Mouse (Mus musculus) forebrain, embryonic 12.5 days (tissue): ENCODE measurements around the gene Pole2. TPM values are rescaled to one million over a fixed set of nuclear protein-coding genes. Genes with fewer than 3 reads are reported as not detected.

Experiments used
- ATAC-seq: fragments of 200-750 bp; cut with Nextera tagmentation; 2 replicates; pipeline ENCODE4 v1.8.0; 2017; ENCODE audit warnings: moderate TSS enrichment; ENCODE audit not compliant: low FRiP score
- H3K27ac ChIP-seq: fragments of 300-500 bp; sonication (generic); 2 replicates; pipeline ENCODE4 v1.5.1; 2016; ENCODE audit warnings: mild to moderate bottlenecking
- H3K27me3 ChIP-seq: fragments of 300-500 bp; sonication (generic); 2 replicates; pipeline ENCODE4 v1.6.1; 2016; ENCODE audit warnings: mild to moderate bottlenecking
- H3K36me3 ChIP-seq: fragments of 300-500 bp; sonication (generic); replicated peaks from 2 replicates; pipeline ENCODE4 v1.6.1; 2016; ENCODE audit warnings: mild to moderate bottlenecking
- H3K4me1 ChIP-seq: fragments of 300-500 bp; sonication (generic); 2 replicates; pipeline ENCODE4 v1.6.1; 2016
- H3K4me2 ChIP-seq: fragments of 300-500 bp; sonication (generic); 2 replicates; pipeline ENCODE4 v1.6.1; 2016; ENCODE audit warnings: mild to moderate bottlenecking, moderate library complexity
- H3K4me3 ChIP-seq: fragments of 300-500 bp; sonication (generic); replicated peaks from 2 replicates; pipeline ENCODE4 v1.5.1; 2016; ENCODE audit warnings: mild to moderate bottlenecking
- H3K9ac ChIP-seq: fragments of 300-500 bp; sonication (generic); 2 replicates; pipeline ENCODE4 v1.6.1; 2016; ENCODE audit warnings: mild to moderate bottlenecking
- H3K9me3 ChIP-seq: fragments of 300-500 bp; sonication (generic); 2 replicates; pipeline ENCODE4 v1.6.1; 2016
- WGBS: fragments of 180-500 bp; shearing (Covaris S2); methylation state at CpG from one replicate; pipeline ENCODE4 v1.1.7; 2016; 5-methylcytosine and 5-hydroxymethylcytosine counted together
- polyA plus RNA-seq: library from polyadenylated mRNA; unstranded; fragments of >200 nt; fragmentation: Nextera tagmentation; extraction: Ambion mirVana; gene quantifications from 2 replicates; pipeline ENCODE4 v1.2.1, GENCODE M21; 2016

Gene Pole2
- 26.3 and 27.1 TPM in 2 replicates for polyA plus RNA-seq

- under 1% methylated on average over 37 of the region's 37 CpGs for WGBS
Measured at GRCm38 (mm10) chr12:69227776-69228466, at the start of gene Pole2. Gene Pole2, minus strand, starts transcription at chr12:69228195.

GRCm38 (mm10) chr12:69268956-69269355 is 41.0 kb upstream of the Pole2 start:
- 72% methylated on average over 2 of the region's 2 CpGs for WGBS
- H3K9ac ChIP-seq = no peak overlapping the region
- no peak for ATAC-seq

More at GRCm38 (mm10) chr12:69227776-69228466, at the start of gene Pole2:
- no peaks in the 10 kb centered on the region for H3K27me3 ChIP-seq
- peak; percentile 95 for ATAC-seq
- H3K9ac ChIP-seq = peak within 1 kb of the TSS; percentile 55
- no peaks in the 10 kb centered on the region for H3K9me3 ChIP-seq
- H3K4me2 ChIP-seq = peak within 1 kb of the TSS; percentile 57
- H3K27ac ChIP-seq = peak within 1 kb of the TSS; percentile 65
- H3K4me3 ChIP-seq = peak within 1 kb of the TSS; percentile 66
- peaks cover 7% of the 10 kb centered on the region; the same call in 1 of the 2 replicates for H3K36me3 ChIP-seq
- 0 out of 2 replicates have a peak, but pooled peaks cover 5% of the 10 kb centered on the region for H3K4me1 ChIP-seq

DNA sequence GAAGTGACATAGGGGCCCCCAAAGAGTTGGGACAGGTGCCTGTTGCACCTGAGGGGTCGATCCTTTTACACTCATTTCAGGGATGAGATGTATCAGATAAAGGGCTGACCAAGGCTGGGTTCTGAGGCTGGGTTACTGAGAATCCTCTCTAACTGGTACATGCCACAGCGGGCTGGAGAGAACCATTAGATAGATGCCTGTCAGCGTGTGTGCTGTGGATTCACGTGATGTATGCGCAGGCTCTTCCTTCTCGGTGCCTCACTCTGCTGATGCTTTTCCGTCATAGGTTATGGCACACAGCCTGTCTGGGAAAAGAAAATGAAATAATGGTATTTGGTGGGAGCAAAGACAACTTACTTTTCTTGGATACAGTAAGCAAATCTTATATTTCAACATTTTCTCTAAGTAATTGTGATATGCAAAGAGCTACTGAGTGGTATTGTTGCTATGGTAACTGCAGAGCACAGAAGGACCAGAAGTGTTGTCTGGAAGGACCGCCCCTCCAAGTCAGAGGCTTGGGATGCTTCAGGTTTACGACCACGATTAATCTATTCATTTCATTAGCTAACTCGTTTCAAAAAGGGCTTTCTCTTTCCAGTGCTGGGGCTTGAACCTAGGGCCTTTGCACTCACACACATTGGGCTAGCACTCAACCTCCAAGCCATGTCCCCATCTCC is 40.1 kb upstream of the Pole2 start:
- Histone ChIP-seq H3K9me3 (no peaks in the 10 kb centered on the region), H3K9ac (no peak overlapping the region), H3K4me3 (no peak overlapping the region), H3K27me3 (no peaks in the 10 kb centered on the region), H3K36me3 (no peaks in the 10 kb centered on the region), H3K4me1 (no peaks in the 10 kb centered on the region), H3K27ac (no peak overlapping the region), H3K4me2 (no peak overlapping the region)
- no peak for ATAC-seq
- WGBS = 76% methylated on average over 11 of the region's 11 CpGs

More at GRCm38 (mm10) chr12:69268956-69269355, 41.0 kb upstream of the Pole2 start:
- Histone ChIP-seq H3K4me2 (no peak overlapping the region), H3K4me3 (no peak overlapping the region), H3K4me1 (no peaks in the 10 kb centered on the region), H3K27me3 (no peaks in the 10 kb centered on the region), H3K36me3 (no peaks in the 10 kb centered on the region), H3K9me3 (no peaks in the 10 kb centered on the region), H3K27ac (no peak overlapping the region)

- no peak for ATAC-seq
- 92% methylated on average over 3 of the region's 3 CpGs for WGBS
- Histone ChIP-seq H3K27me3 (no peaks in the 10 kb centered on the region), H3K4me3 (no peak overlapping the region), H3K4me2 (no peak overlapping the region), H3K4me1 (no peaks in the 10 kb centered on the region), H3K9ac (no peak overlapping the region), H3K36me3 (no peaks in the 10 kb centered on the region), H3K9me3 (no peaks in the 10 kb centered on the region), H3K27ac (no peak overlapping the region)
Measured at GRCm38 (mm10) chr12:69265031-69265430, 37.0 kb upstream of the Pole2 start.

GRCm38 (mm10) chr12:69262251-69262650 is 34.3 kb upstream of the Pole2 start:
- no peak overlapping the region for H3K4me2 ChIP-seq
- no peak for ATAC-seq
- no peak overlapping the region for H3K4me3 ChIP-seq
- H3K36me3 ChIP-seq = no peaks in the 10 kb centered on the region
- no peak overlapping the region for H3K9ac ChIP-seq
- H3K27me3 ChIP-seq = no peaks in the 10 kb centered on the region
- no peak overlapping the region for H3K27ac ChIP-seq
- 94% methylated on average over 5 of the region's 5 CpGs for WGBS
- H3K4me1 ChIP-seq = no peaks in the 10 kb centered on the region
- no peaks in the 10 kb centered on the region for H3K9me3 ChIP-seq

DNA sequence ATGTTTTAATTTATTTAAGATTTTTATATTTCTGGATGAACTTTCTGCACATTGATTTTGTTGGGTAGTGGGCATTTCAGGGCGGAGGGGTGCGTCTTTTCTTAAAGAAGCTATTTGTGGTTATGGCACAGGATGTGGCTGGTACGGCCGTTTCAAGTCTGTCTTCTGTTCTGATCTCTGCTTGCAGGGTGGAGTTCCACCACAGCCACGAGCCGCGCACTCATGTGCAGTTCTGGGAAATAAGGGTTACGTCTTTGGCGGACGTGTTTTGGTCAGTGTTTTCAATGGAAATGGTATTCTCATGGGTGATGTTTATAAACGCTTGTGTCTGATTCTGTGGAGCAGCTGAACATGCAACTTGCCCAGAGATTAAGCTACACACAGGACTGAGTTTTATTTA is 29.8 kb upstream of the Pole2 start:
- no peaks in the 10 kb centered on the region for H3K9me3 ChIP-seq
- no peaks in the 10 kb centered on the region for H3K4me1 ChIP-seq
- no peaks in the 10 kb centered on the region for H3K36me3 ChIP-seq
- H3K4me3 ChIP-seq = no peak overlapping the region
- ATAC-seq = no peak
- H3K27ac ChIP-seq = no peak overlapping the region
- 86% methylated on average over 11 of the region's 11 CpGs for WGBS
- H3K4me2 ChIP-seq = no peak overlapping the region
- no peak overlapping the region for H3K9ac ChIP-seq
- no peaks in the 10 kb centered on the region for H3K27me3 ChIP-seq

DNA sequence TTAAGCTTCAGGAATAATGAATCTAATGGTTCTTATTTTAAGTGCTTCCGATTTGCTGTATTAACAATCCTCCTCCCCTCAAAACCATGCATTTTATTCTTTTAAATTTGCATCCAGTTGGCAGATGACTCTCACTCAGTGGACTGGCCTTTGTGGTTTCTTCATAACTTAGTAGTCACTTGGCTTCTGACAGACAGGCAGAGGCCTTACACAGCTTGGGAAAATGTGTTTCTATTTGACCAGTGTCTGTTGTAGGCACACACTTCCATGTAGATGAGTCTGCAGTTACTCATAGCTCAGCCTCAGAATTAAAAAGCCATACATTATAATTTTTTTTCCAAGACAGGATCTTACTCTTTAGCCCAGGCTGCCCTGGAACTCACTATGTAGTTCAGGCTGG is 25.8 kb upstream of the Pole2 start:
- Histone ChIP-seq H3K27me3 (no peaks in the 10 kb centered on the region), H3K9me3 (no peaks in the 10 kb centered on the region), H3K27ac (no peak overlapping the region), H3K4me2 (no peak overlapping the region), H3K4me3 (no peak overlapping the region), H3K36me3 (no peaks in the 10 kb centered on the region), H3K4me1 (no peaks in the 10 kb centered on the region), H3K9ac (no peak overlapping the region)
- WGBS = 94% methylated on average over 1 of the region's 1 CpGs
- no peak for ATAC-seq

- Histone ChIP-seq H3K4me1 (no peaks in the 10 kb centered on the region), H3K9me3 (no peaks in the 10 kb centered on the region), H3K27me3 (no peaks in the 10 kb centered on the region), H3K4me3 (no peak overlapping the region), H3K9ac (no peak overlapping the region), H3K27ac (no peak overlapping the region), H3K36me3 (no peaks in the 10 kb centered on the region), H3K4me2 (no peak overlapping the region)
- WGBS = 81% methylated on average over 8 of the region's 8 CpGs
- ATAC-seq = no peak
Measured at GRCm38 (mm10) chr12:69250756-69251155, 22.8 kb upstream of the Pole2 start.

GRCm38 (mm10) chr12:69249766-69250165 is 21.8 kb upstream of the Pole2 start:
- Histone ChIP-seq H3K27me3 (no peaks in the 10 kb centered on the region), H3K4me1 (no peaks in the 10 kb centered on the region), H3K4me3 (no peak overlapping the region), H3K9ac (no peak overlapping the region), H3K27ac (no peak overlapping the region), H3K36me3 (no peaks in the 10 kb centered on the region), H3K4me2 (no peak overlapping the region), H3K9me3 (no peaks in the 10 kb centered on the region)
- no peak for ATAC-seq
- WGBS = 88% methylated on average over 4 of the region's 4 CpGs

DNA sequence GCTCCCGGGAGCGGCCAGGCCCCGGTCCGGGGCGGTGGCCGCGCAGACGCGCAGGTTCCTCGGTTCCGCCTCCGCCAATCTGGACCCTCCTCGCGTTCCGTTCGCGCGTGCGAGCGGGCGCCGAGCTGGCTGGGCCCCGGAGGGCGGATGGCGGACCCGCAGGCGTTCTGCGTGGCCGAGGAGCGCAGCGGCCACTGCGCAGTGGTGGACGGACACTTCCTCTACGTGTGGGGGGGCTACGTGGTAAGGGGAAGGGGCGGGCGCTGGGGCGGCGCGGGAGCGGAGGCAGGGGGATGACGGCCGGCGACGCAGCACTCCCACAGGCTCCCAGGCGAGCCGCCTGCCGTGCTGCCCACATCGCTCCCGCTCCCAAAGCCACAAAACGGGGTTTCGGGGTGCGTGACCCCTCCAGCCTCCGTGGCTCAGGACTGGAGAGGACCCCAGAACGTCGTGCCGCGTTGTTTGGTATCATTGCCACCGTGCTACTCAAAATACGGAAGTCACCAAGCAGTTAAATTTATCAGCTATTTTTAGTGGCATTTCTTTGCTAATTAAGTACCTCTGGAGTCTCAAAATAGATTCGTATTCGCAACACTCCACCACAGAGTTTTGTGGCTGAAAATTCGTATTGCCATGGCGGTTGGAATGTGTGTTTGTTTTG is 13.9 kb upstream of the Pole2 start:
- H3K27me3 ChIP-seq = no peaks in the 10 kb centered on the region

DNA sequence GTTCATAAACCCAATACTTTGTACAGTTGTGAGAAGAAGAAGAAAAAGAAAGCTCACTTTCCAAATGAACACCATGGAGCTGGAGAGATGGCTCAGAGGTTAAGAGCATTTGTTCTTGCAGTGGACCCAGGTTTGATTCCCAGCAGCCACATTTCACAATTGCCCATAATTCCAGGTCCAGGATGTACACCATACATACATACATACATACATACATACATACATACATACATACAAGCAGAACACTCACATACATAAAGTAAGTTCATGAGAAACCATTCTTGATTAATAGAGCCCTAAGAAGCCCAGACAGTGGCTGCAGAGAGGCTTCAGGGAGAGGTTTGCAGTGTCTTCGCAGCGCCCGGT is 13.4 kb upstream of the Pole2 start:
- Histone ChIP-seq H3K4me2 (peak overlapping the region; percentile 70), H3K27me3 (no peaks in the 10 kb centered on the region), H3K4me1 (peaks cover 10% of the 10 kb centered on the region; the same call in 1 of the 2 replicates), H3K9me3 (no peaks in the 10 kb centered on the region), H3K36me3 (no peaks in the 10 kb centered on the region), H3K27ac (peak overlapping the region; percentile 77), H3K4me3 (peak overlapping the region; percentile 70), H3K9ac (peak overlapping the region; percentile 84)
- ATAC-seq = no peak
- 7% methylated on average over 3 of the region's 3 CpGs for WGBS

More for the DNA sequence above, 13.9 kb upstream of the Pole2 start:
- no peaks in the 10 kb centered on the region for H3K9me3 ChIP-seq
- H3K36me3 ChIP-seq = no peaks in the 10 kb centered on the region
- H3K27ac ChIP-seq = peak overlapping the region; percentile 77
- peak; percentile 93 for ATAC-seq
- peaks cover 10% of the 10 kb centered on the region; the same call in 1 of the 2 replicates for H3K4me1 ChIP-seq
- peak overlapping the region; percentile 70 for H3K4me2 ChIP-seq
- peak overlapping the region; percentile 70 for H3K4me3 ChIP-seq
- peak overlapping the region; percentile 84 for H3K9ac ChIP-seq
- under 1% methylated on average over 64 of the region's 64 CpGs for WGBS

DNA sequence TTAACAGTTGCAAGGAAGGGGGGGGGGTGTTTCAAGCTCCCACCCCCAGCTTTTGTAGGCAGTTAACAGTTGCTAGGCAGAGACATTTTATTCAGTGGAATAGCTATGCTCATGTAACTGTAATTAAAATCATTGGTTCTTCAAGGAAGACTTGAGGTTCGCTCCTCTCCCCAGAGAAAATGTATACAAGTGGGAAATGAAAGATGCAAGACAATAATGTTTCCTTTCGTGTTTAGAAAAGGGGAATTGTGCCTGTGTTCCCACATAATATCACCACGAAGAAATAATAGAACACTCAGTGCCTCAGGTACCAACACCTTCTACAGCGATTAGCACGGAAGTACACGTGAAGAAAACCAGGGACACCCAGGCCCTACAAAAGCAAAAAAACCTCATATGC is 12.9 kb upstream of the Pole2 start, which contains the start of gene Klhdc1:
Gene Klhdc1, plus strand, starts transcription at position 301 of the 400 bp plus-strand sequence.
- H3K27ac ChIP-seq = peak within 1 kb of the TSS; percentile 77

More for the DNA sequence above, 12.9 kb upstream of the Pole2 start, which contains the start of gene Klhdc1:
- no peaks in the 10 kb centered on the region for H3K9me3 ChIP-seq
- no peaks in the 10 kb centered on the region for H3K36me3 ChIP-seq
- no peak for ATAC-seq
- H3K4me1 ChIP-seq = peaks cover 10% of the 10 kb centered on the region; the same call in 1 of the 2 replicates
- H3K4me2 ChIP-seq = peak within 1 kb of the TSS; percentile 70
- WGBS = 71% methylated on average over 6 of the region's 6 CpGs
- H3K27me3 ChIP-seq = no peaks in the 10 kb centered on the region
- peak within 1 kb of the TSS; percentile 84 for H3K9ac ChIP-seq
- peak within 1 kb of the TSS; percentile 70 for H3K4me3 ChIP-seq
